Mouse (Mus musculus): ENCODE results near the gene Lta.

Lta gene

GRCm38 (mm10) chr17:35210593-35210992, 5.4 kb upstream of the Lta start:
- DNase-seq (ENCODE audit: low read depth, low spot score): no peak

- DNase-seq (ENCODE audit: low read depth, low spot score): no peak
Measured at GRCm38 (mm10) chr17:35209785-35210535, 4.8 kb upstream of the Lta start.

GRCm38 (mm10) chr17:35205380-35205769, 224 bp upstream of the Lta start:
- DNase-seq (ENCODE audit: low read depth, low spot score): no peak

- no peak for DNase-seq (ENCODE audit: low read depth, low spot score)
Measured at GRCm38 (mm10) chr17:35202442-35202841, 2.7 kb downstream of the Lta start.

GRCm38 (mm10) chr17:35201787-35202186, 3.4 kb downstream of the Lta start, which contains the start of gene Tnf:
Gene Tnf (minus strand): TSS chr17:35202007.
- no peak for DNase-seq (ENCODE audit: low read depth, low spot score)

GRCm38 (mm10) chr17:35201128-35201527, 4.0 kb downstream of the Lta start:
- no peak for DNase-seq (ENCODE audit: low read depth, low spot score)

- no peak for DNase-seq (ENCODE audit: low read depth, low spot score)
Measured at GRCm38 (mm10) chr17:35200398-35200797, 4.8 kb downstream of the Lta start.

- DNase-seq (ENCODE audit: low read depth, low spot score): no peak
Measured at GRCm38 (mm10) chr17:35198946-35199345, 6.2 kb downstream of the Lta start.

- DNase-seq (ENCODE audit: low read depth, low spot score): no peak
Measured at GRCm38 (mm10) chr17:35198029-35198428, 7.1 kb downstream of the Lta start.

GRCm38 (mm10) chr17:35197126-35197525, 8.0 kb downstream of the Lta start:
- DNase-seq (ENCODE audit: low read depth, low spot score): no peak

- DNase-seq (ENCODE audit: low read depth, low spot score): no peak
Measured at GRCm38 (mm10) chr17:35196321-35196641, 8.9 kb downstream of the Lta start.

GRCm38 (mm10) chr17:35195631-35196320, 9.4 kb downstream of the Lta start:
- DNase-seq (ENCODE audit: low read depth, low spot score): no peak

- DNase-seq (ENCODE audit: low read depth, low spot score): no peak
Measured at GRCm38 (mm10) chr17:35194844-35195630, 10.1 kb downstream of the Lta start.

- DNase-seq (ENCODE audit: low read depth, low spot score): no peak
Measured at GRCm38 (mm10) chr17:35193881-35194843, 11.0 kb downstream of the Lta start, which contains the start of gene Ltb. Gene Ltb (plus strand): TSS chr17:35194439.

- DNase-seq (ENCODE audit: low read depth, low spot score): no peak
Measured at GRCm38 (mm10) chr17:35192924-35193323, 12.2 kb downstream of the Lta start.

- DNase-seq (ENCODE audit: low read depth, low spot score): no peak
Measured at GRCm38 (mm10) chr17:35191723-35192122, 13.4 kb downstream of the Lta start.

- no peak for DNase-seq (ENCODE audit: low read depth, low spot score)
Measured at GRCm38 (mm10) chr17:35190096-35190495, 15.1 kb downstream of the Lta start.

GRCm38 (mm10) chr17:35189186-35189585, 16.0 kb downstream of the Lta start:
- no peak for DNase-seq (ENCODE audit: low read depth, low spot score)

GRCm38 (mm10) chr17:35187959-35188610, 17.1 kb downstream of the Lta start, which contains the start of gene Lst1:
Gene Lst1 (minus strand): TSS chr17:35188439.
- no peak for DNase-seq (ENCODE audit: low read depth, low spot score)

- no peak for DNase-seq (ENCODE audit: low read depth, low spot score)
Measured at GRCm38 (mm10) chr17:35187345-35187744, 17.8 kb downstream of the Lta start.

- DNase-seq (ENCODE audit: low read depth, low spot score): no peak
Measured at GRCm38 (mm10) chr17:35186681-35187080, 18.5 kb downstream of the Lta start.
